Mouse (Mus musculus): ENCODE measurements around the gene Dmrt1. TPM values are rescaled to one million over a fixed set of nuclear protein-coding genes. Genes with fewer than 3 reads are reported as not detected.
"Not testable (repeated sequence)": the region's sequence is repeated elsewhere in the genome, so short reads cannot be mapped to it uniquely, and the experiment has no call there.

The Dmrt1 gene
- not detected in 2 replicates for polyA plus RNA-seq (2012; rRNA removed)

DNA sequence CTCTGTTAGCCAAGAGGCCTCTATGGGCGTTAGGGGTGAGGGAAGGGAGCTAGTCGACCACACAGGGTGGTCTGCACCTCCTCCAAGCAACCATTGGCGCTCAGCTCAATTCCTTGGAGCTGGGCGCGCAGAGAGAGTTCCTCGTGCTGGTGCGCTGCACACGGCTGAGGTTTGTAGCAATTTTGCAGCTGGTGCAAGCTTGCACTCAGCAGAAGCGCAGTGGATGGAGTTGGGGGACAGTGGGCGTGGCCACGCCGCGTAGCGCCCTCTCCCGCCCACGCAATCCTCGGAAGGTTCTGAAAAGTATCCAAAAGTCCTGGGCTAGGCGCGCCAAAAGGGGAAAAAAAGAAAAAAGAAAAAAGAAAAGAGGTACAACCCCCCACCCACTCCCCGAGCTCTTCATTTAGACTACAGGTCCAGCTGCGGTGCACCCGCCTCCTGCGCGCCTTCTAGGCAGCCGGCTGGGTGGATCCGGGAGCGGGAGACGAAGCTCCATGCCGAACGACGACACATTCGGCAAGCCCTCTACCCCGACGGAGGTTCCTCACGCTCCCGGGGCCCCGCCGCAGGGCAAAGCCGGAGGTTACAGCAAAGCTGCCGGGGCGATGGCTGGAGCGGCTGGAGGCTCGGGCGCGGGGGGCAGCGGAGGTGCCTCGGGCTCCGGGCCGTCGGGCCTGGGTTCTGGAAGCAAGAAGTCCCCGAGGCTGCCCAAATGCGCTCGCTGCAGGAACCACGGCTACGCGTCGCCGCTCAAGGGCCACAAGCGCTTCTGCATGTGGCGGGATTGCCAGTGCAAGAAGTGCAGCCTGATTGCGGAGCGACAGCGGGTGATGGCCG, at the start of gene Dmrt1:
TSS of gene Dmrt1 (plus strand) at position 259 of the 837 bp plus-strand sequence.
- Histone ChIP-seq H3K27ac (ENCODE audit: insufficient read depth, low read depth, low read length) (no peak within 1 kb of the TSS), H3K36me3 (ENCODE audit: control insufficient read depth, insufficient read depth, low read length) (no peaks in the 10 kb centered on the region), H3K4me3 (ENCODE audit: low read depth, low read length) (no peak within 1 kb of the TSS), H3K4me1 (ENCODE audit: control insufficient read depth, insufficient read depth, insufficient read length, low read length) (peaks cover 5% of the 10 kb centered on the region; the same call in 1 of the 2 replicates), H3K27me3 (ENCODE audit: control insufficient read depth, insufficient read depth, low read length) (peaks cover 29% of the 10 kb centered on the region)
- WGBS: 3% methylated on average over 64 of the region's 64 CpGs
- TF ChIP-seq POLR2A (IDR thresholded peaks at IDR 0.05; ENCODE audit: low read depth, low read length) (no peak), CTCF (IDR thresholded peaks at IDR 0.05; ENCODE audit: extremely low read depth, insufficient read length, insufficient replicate concordance, low read depth, low read length) (no peak)

GRCm38 (mm10) chr19:25460760-25461159, 44.7 kb upstream of the Dmrt1 start:
- Histone ChIP-seq H3K4me3 (ENCODE audit: low read depth, low read length) (no peak overlapping the region), H3K27me3 (ENCODE audit: control insufficient read depth, insufficient read depth, low read length) (no peaks in the 10 kb centered on the region), H3K4me1 (ENCODE audit: control insufficient read depth, insufficient read depth, insufficient read length, low read length) (no peaks in the 10 kb centered on the region), H3K27ac (ENCODE audit: insufficient read depth, low read depth, low read length) (no peak overlapping the region), H3K36me3 (ENCODE audit: control insufficient read depth, insufficient read depth, low read length) (no peaks in the 10 kb centered on the region)
- 78% methylated on average over 8 of the region's 8 CpGs for WGBS
- TF ChIP-seq POLR2A (IDR thresholded peaks at IDR 0.05; ENCODE audit: low read depth, low read length) (no peak), CTCF (IDR thresholded peaks at IDR 0.05; ENCODE audit: extremely low read depth, insufficient read length, insufficient replicate concordance, low read depth, low read length) (no peak)

GRCm38 (mm10) chr19:25461553-25462320, 43.7 kb upstream of the Dmrt1 start:
- no peaks in the 10 kb centered on the region for H3K4me1 ChIP-seq (ENCODE audit: control insufficient read depth, insufficient read depth, insufficient read length, low read length)
- WGBS: 73% methylated on average over 20 of the region's 20 CpGs

GRCm38 (mm10) chr19:25475806-25476205, 29.6 kb upstream of the Dmrt1 start:
- H3K27ac ChIP-seq (ENCODE audit: insufficient read depth, low read depth, low read length); H3K4me3 ChIP-seq (ENCODE audit: low read depth, low read length); H3K36me3 ChIP-seq (ENCODE audit: control insufficient read depth, insufficient read depth, low read length); H3K27me3 ChIP-seq (ENCODE audit: control insufficient read depth, insufficient read depth, low read length); H3K4me1 ChIP-seq (ENCODE audit: control insufficient read depth, insufficient read depth, insufficient read length, low read length): not testable (repeated sequence)
- WGBS: 59% methylated on average over 4 of the region's 4 CpGs
- TF ChIP-seq CTCF (IDR thresholded peaks at IDR 0.05; ENCODE audit: extremely low read depth, insufficient read length, insufficient replicate concordance, low read depth, low read length): peak; percentile 36; the same call in 1 of the 2 replicates

More at GRCm38 (mm10) chr19:25461553-25462320, 43.7 kb upstream of the Dmrt1 start:
- H3K27ac ChIP-seq (ENCODE audit: insufficient read depth, low read depth, low read length): no peak overlapping the region
- no peak for TF ChIP-seq POLR2A (IDR thresholded peaks at IDR 0.05; ENCODE audit: low read depth, low read length)
- no peak for TF ChIP-seq CTCF (IDR thresholded peaks at IDR 0.05; ENCODE audit: extremely low read depth, insufficient read length, insufficient replicate concordance, low read depth, low read length)
- no peak overlapping the region for H3K4me3 ChIP-seq (ENCODE audit: low read depth, low read length)
- no peaks in the 10 kb centered on the region for H3K36me3 ChIP-seq (ENCODE audit: control insufficient read depth, insufficient read depth, low read length)
- H3K27me3 ChIP-seq (ENCODE audit: control insufficient read depth, insufficient read depth, low read length): no peaks in the 10 kb centered on the region

DNA sequence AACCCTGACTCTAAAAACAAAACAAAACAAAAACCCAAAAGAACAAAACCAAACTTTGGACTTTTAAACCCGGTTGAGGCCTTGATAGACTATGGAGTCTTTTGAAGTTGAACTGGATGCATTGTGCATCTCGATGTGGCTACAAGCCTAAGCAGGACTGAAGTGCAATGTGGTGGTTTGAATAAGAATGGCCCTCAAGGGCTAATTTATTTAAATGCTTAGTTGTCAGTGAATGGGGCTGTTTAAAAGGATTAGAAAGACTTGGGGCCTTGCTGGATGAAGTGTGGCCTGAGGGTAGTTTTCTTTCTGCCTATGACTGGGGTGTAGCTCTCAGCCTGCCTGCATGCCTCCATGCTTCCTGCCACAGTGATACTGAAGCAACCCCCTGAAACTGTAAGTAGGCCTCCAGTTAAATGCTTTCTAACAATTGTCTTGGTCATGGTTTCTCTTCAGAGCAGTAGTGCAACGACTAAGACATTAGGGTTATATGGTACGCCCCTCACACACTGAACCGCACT, 26.2 kb upstream of the Dmrt1 start:
- TF ChIP-seq POLR2A (IDR thresholded peaks at IDR 0.05; ENCODE audit: low read depth, low read length) (no peak), CTCF (IDR thresholded peaks at IDR 0.05; ENCODE audit: extremely low read depth, insufficient read length, insufficient replicate concordance, low read depth, low read length) (no peak)
- Histone ChIP-seq H3K36me3 (ENCODE audit: control insufficient read depth, insufficient read depth, low read length) (no peaks in the 10 kb centered on the region), H3K27ac (ENCODE audit: insufficient read depth, low read depth, low read length) (no peak overlapping the region), H3K4me1 (ENCODE audit: control insufficient read depth, insufficient read depth, insufficient read length, low read length) (no peaks in the 10 kb centered on the region), H3K27me3 (ENCODE audit: control insufficient read depth, insufficient read depth, low read length) (no peaks in the 10 kb centered on the region; the same call in 1 of the 2 replicates), H3K4me3 (ENCODE audit: low read depth, low read length) (no peak overlapping the region)
- WGBS: 85% methylated on average over 5 of the region's 5 CpGs

GRCm38 (mm10) chr19:25480820-25481219, 24.6 kb upstream of the Dmrt1 start:
- TF ChIP-seq POLR2A (IDR thresholded peaks at IDR 0.05; ENCODE audit: low read depth, low read length) (no peak), CTCF (IDR thresholded peaks at IDR 0.05; ENCODE audit: extremely low read depth, insufficient read length, insufficient replicate concordance, low read depth, low read length) (no peak)
- Histone ChIP-seq H3K27me3 (ENCODE audit: control insufficient read depth, insufficient read depth, low read length) (no peaks in the 10 kb centered on the region; the same call in 1 of the 2 replicates), H3K36me3 (ENCODE audit: control insufficient read depth, insufficient read depth, low read length) (no peaks in the 10 kb centered on the region), H3K27ac (ENCODE audit: insufficient read depth, low read depth, low read length) (no peak overlapping the region), H3K4me1 (ENCODE audit: control insufficient read depth, insufficient read depth, insufficient read length, low read length) (no peaks in the 10 kb centered on the region), H3K4me3 (ENCODE audit: low read depth, low read length) (no peak overlapping the region)
- WGBS: 78% methylated on average over 6 of the region's 6 CpGs

GRCm38 (mm10) chr19:25486561-25486960, 18.9 kb upstream of the Dmrt1 start:
- H3K27ac ChIP-seq (ENCODE audit: insufficient read depth, low read depth, low read length): no peak overlapping the region
- 30% methylated on average over 14 of the region's 14 CpGs for WGBS
- no peak for TF ChIP-seq CTCF (IDR thresholded peaks at IDR 0.05; ENCODE audit: extremely low read depth, insufficient read length, insufficient replicate concordance, low read depth, low read length)
- TF ChIP-seq POLR2A (IDR thresholded peaks at IDR 0.05; ENCODE audit: low read depth, low read length): no peak
- no peaks in the 10 kb centered on the region for H3K36me3 ChIP-seq (ENCODE audit: control insufficient read depth, insufficient read depth, low read length)
- H3K27me3 ChIP-seq (ENCODE audit: control insufficient read depth, insufficient read depth, low read length): peaks cover 4% of the 10 kb centered on the region; the same call in 1 of the 2 replicates
- no peaks in the 10 kb centered on the region for H3K4me1 ChIP-seq (ENCODE audit: control insufficient read depth, insufficient read depth, insufficient read length, low read length)
- no peak overlapping the region for H3K4me3 ChIP-seq (ENCODE audit: low read depth, low read length)
